Mouse (Mus musculus) monocyte, adult 2 months (primary cell): ENCODE measurements around the gene Zfp62.

Source experiments
- DNase-seq, 2 experiments: peaks; one replicate each; pipeline ENCODE4 v3.0.0; 2022; ENCODE audit warnings: low spot score in 2 of 2, low read depth in 1 of 2

Gene Zfp62

GRCm38 (mm10) chr11:49247255-49247654, 44.2 kb downstream of the Zfp62 start:
- no peak for DNase-seq

GRCm38 (mm10) chr11:49248226-49248973, 45.3 kb downstream of the Zfp62 start:
- no peak for DNase-seq

- DNase-seq: no peak
Observed at GRCm38 (mm10) chr11:49248974-49249700, 46.0 kb downstream of the Zfp62 start.

- no peak for DNase-seq
Observed at GRCm38 (mm10) chr11:49249811-49250421, 46.8 kb downstream of the Zfp62 start.

GRCm38 (mm10) chr11:49250422-49251379, 47.6 kb downstream of the Zfp62 start:
- DNase-seq: peak; percentile 64 to 75

- DNase-seq: no peak
Observed at GRCm38 (mm10) chr11:49251380-49251761, 48.3 kb downstream of the Zfp62 start.

GRCm38 (mm10) chr11:49252048-49252447, 49.0 kb downstream of the Zfp62 start:
- no peak for DNase-seq

GRCm38 (mm10) chr11:49253035-49253434, 49.9 kb downstream of the Zfp62 start:
- DNase-seq: no peak

GRCm38 (mm10) chr11:49259296-49259695, 56.2 kb downstream of the Zfp62 start:
- DNase-seq: no peak

- DNase-seq: no peak
Observed at GRCm38 (mm10) chr11:49259829-49260228, 56.7 kb downstream of the Zfp62 start.

GRCm38 (mm10) chr11:49260598-49261312, 57.7 kb downstream of the Zfp62 start:
- no peak for DNase-seq

- DNase-seq: no peak
Observed at GRCm38 (mm10) chr11:49261313-49261855, 58.3 kb downstream of the Zfp62 start.

- no peak for DNase-seq
Observed at GRCm38 (mm10) chr11:49262286-49262685, 59.2 kb downstream of the Zfp62 start.

- DNase-seq: no peak
Observed at GRCm38 (mm10) chr11:49263149-49263548, 60.1 kb downstream of the Zfp62 start.

GRCm38 (mm10) chr11:49264081-49264480, 61.0 kb downstream of the Zfp62 start:
- no peak for DNase-seq

- no peak for DNase-seq
Observed at GRCm38 (mm10) chr11:49264622-49265021, 61.5 kb downstream of the Zfp62 start.

- no peak for DNase-seq
Observed at GRCm38 (mm10) chr11:49265101-49265500, 62.0 kb downstream of the Zfp62 start.

GRCm38 (mm10) chr11:49266671-49267070, 63.6 kb downstream of the Zfp62 start:
- no peak for DNase-seq

- no peak for DNase-seq
Observed at GRCm38 (mm10) chr11:49267316-49267715, 64.2 kb downstream of the Zfp62 start.

GRCm38 (mm10) chr11:49267970-49268579, 65.0 kb downstream of the Zfp62 start:
- DNase-seq: no peak
